Mouse (Mus musculus): ENCODE results near the gene Btbd35f23. TPM values are rescaled to one million over a fixed set of nuclear protein-coding genes. Genes with fewer than 3 reads are reported as not detected.
"Not testable (repeated sequence)": the region's sequence is repeated elsewhere in the genome, so short reads cannot be mapped to it uniquely, and the experiment has no call there.

Gene Btbd35f23
- total RNA-seq (2014; rRNA removed) (not detected in 2 replicates), polyA plus RNA-seq (2012; rRNA removed) (not detected in 2 replicates)

DNA sequence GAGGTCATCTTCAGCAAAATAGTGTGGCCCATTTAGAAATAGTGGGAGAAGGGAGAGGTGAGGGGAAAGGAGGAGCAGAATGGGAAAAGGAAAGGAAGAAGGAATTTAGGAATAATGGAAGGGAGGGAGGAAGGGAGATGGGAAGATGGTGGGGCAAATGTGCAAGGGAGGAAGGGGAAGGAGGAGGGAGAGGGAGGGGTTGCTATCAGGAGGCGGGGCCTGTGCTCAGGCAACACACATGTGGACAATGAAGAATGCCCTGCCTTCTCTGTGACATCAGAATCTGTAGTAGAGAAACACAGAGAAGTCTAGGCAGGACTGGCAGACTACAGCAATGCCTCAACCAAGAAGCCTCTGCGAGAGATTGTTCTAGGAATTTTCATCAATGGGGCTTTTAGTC lies at the start of gene Btbd35f23:
Btbd35f23 (plus strand) TSS at position 301 of the 400 bp plus-strand sequence.
- not testable (repeated sequence) for H3K4me1 ChIP-seq (ENCODE audit: control insufficient read depth, insufficient read depth, low read length); H3K36me3 ChIP-seq (ENCODE audit: control insufficient read depth, insufficient read depth, low read length); H3K4me3 ChIP-seq (ENCODE audit: insufficient read depth, low read depth, low read length); H3K79me2 ChIP-seq (ENCODE audit: control insufficient read depth, insufficient read depth, low read length); H3K27me3 ChIP-seq (ENCODE audit: control insufficient read depth, insufficient read depth, low read length); H3K27ac ChIP-seq (replicated peaks; ENCODE audit: insufficient read depth, low read depth, low read length); H3K9ac ChIP-seq (ENCODE audit: low read depth, low read length); DNase-seq (ENCODE audit: extremely low read depth, low read depth, low spot score)
- WGBS, result 90% methylated on average over 1 of the region's 2 CpGs

Other genes starting within 250 kb of the Btbd35f23 start
- not detected in 2 replicates for gene Btbd35f24, start 119.0 kb downstream of the Btbd35f23 start, total RNA-seq (2014; rRNA removed)
- not detected in 2 replicates for gene Btbd35f24, start 119.0 kb downstream of the Btbd35f23 start, polyA plus RNA-seq (2012; rRNA removed)